Mouse (Mus musculus): Measurements from ENCODE around the gene Bdkrb1. TPM values are rescaled to one million over a fixed set of nuclear protein-coding genes. Genes with fewer than 3 reads are reported as not detected.
A peak's percentile ranks its signal among the peaks of the same experiment; 100 is the strongest.

The Bdkrb1 gene
- not detected in 2 replicates for polyA plus RNA-seq (2014; fragmentation: Nextera tagmentation; extraction: Ambion mirVana)

- Histone ChIP-seq H3K4me3 (ENCODE audit: low read depth, low read length) (no peak within 1 kb of the TSS), H3K4me1 (ENCODE audit: control insufficient read depth, insufficient read depth, low read length) (peaks cover 9% of the 10 kb centered on the region; the same call in 1 of the 2 replicates), H3K9me3 (ENCODE audit: control insufficient read depth, low read length) (no peaks in the 10 kb centered on the region), H3K27me3 (ENCODE audit: control insufficient read depth, insufficient read depth, low read length) (no peaks in the 10 kb centered on the region), H3K4me2 (ENCODE audit: low read depth, severe bottlenecking) (no peak within 1 kb of the TSS), H3K27ac (replicated peaks; ENCODE audit: low read depth, low read length) (no peak within 1 kb of the TSS), H3K9ac (ENCODE audit: low read length) (no peak within 1 kb of the TSS), H3K36me3 (ENCODE audit: control insufficient read depth, insufficient read depth, low read length) (no peaks in the 10 kb centered on the region)
- 91% methylated on average over 11 of the region's 11 CpGs for WGBS
- DNase-seq (ENCODE audit: low spot score) (no peak), ATAC-seq (ENCODE audit: insufficient number of reproducible peaks, low FRiP score, low TSS enrichment, low read depth) (no peak)
Observed at GRCm38 (mm10) chr12:105602581-105603210, at the start of gene Bdkrb1. Gene Bdkrb1 (plus strand): TSS chr12:105603085.

GRCm38 (mm10) chr12:105554151-105554772 lies 48.6 kb upstream of the Bdkrb1 start:
- Histone ChIP-seq H3K4me3 (ENCODE audit: low read depth, low read length) (no peak overlapping the region), H3K4me2 (ENCODE audit: low read depth, severe bottlenecking) (no peak overlapping the region), H3K27me3 (ENCODE audit: control insufficient read depth, insufficient read depth, low read length) (no peaks in the 10 kb centered on the region), H3K9me3 (ENCODE audit: control insufficient read depth, low read length) (no peaks in the 10 kb centered on the region), H3K36me3 (ENCODE audit: control insufficient read depth, insufficient read depth, low read length) (no peaks in the 10 kb centered on the region), H3K4me1 (ENCODE audit: control insufficient read depth, insufficient read depth, low read length) (no peaks in the 10 kb centered on the region), H3K27ac (replicated peaks; ENCODE audit: low read depth, low read length) (no peak overlapping the region), H3K9ac (ENCODE audit: low read length) (no peak overlapping the region)
- WGBS, result 80% methylated on average over 8 of the region's 8 CpGs
- no peak for ATAC-seq (ENCODE audit: insufficient number of reproducible peaks, low FRiP score, low TSS enrichment, low read depth)
- no peak for DNase-seq (ENCODE audit: low spot score)

GRCm38 (mm10) chr12:105555172-105555571 lies 47.7 kb upstream of the Bdkrb1 start:
- no peaks in the 10 kb centered on the region for H3K4me1 ChIP-seq (ENCODE audit: control insufficient read depth, insufficient read depth, low read length)
- no peak overlapping the region for H3K4me3 ChIP-seq (ENCODE audit: low read depth, low read length)
- ATAC-seq (ENCODE audit: insufficient number of reproducible peaks, low FRiP score, low TSS enrichment, low read depth) (no peak), DNase-seq (ENCODE audit: low spot score) (no peak)
- H3K27me3 ChIP-seq (ENCODE audit: control insufficient read depth, insufficient read depth, low read length), result no peaks in the 10 kb centered on the region
- H3K27ac ChIP-seq (replicated peaks; ENCODE audit: low read depth, low read length), result no peak overlapping the region
- no peaks in the 10 kb centered on the region for H3K9me3 ChIP-seq (ENCODE audit: control insufficient read depth, low read length)
- no peak overlapping the region for H3K4me2 ChIP-seq (ENCODE audit: low read depth, severe bottlenecking)
- H3K36me3 ChIP-seq (ENCODE audit: control insufficient read depth, insufficient read depth, low read length), result no peaks in the 10 kb centered on the region
- 55% methylated on average over 5 of the region's 5 CpGs for WGBS
- no peak overlapping the region for H3K9ac ChIP-seq (ENCODE audit: low read length)

GRCm38 (mm10) chr12:105557250-105557925 lies 45.5 kb upstream of the Bdkrb1 start:
- H3K4me1 ChIP-seq (ENCODE audit: control insufficient read depth, insufficient read depth, low read length), result no peaks in the 10 kb centered on the region
- no peak overlapping the region for H3K27ac ChIP-seq (replicated peaks; ENCODE audit: low read depth, low read length)

GRCm38 (mm10) chr12:105561007-105561534 lies 41.8 kb upstream of the Bdkrb1 start:
- no peak for ATAC-seq (ENCODE audit: insufficient number of reproducible peaks, low FRiP score, low TSS enrichment, low read depth)
- DNase-seq (ENCODE audit: low spot score), result no peak
- no peak overlapping the region for H3K27ac ChIP-seq (replicated peaks; ENCODE audit: low read depth, low read length)
- H3K4me2 ChIP-seq (ENCODE audit: low read depth, severe bottlenecking), result no peak overlapping the region
- no peak overlapping the region for H3K4me3 ChIP-seq (ENCODE audit: low read depth, low read length)
- WGBS, result 56% methylated on average over 8 of the region's 8 CpGs
- H3K9me3 ChIP-seq (ENCODE audit: control insufficient read depth, low read length), result no peaks in the 10 kb centered on the region
- H3K27me3 ChIP-seq (ENCODE audit: control insufficient read depth, insufficient read depth, low read length), result peaks cover 25% of the 10 kb centered on the region
- H3K36me3 ChIP-seq (ENCODE audit: control insufficient read depth, insufficient read depth, low read length), result no peaks in the 10 kb centered on the region
- H3K9ac ChIP-seq (ENCODE audit: low read length), result no peak overlapping the region
- peaks cover 13% of the 10 kb centered on the region; the same call in 1 of the 2 replicates for H3K4me1 ChIP-seq (ENCODE audit: control insufficient read depth, insufficient read depth, low read length)

More at GRCm38 (mm10) chr12:105557250-105557925, 45.5 kb upstream of the Bdkrb1 start:
- Histone ChIP-seq H3K9me3 (ENCODE audit: control insufficient read depth, low read length) (no peaks in the 10 kb centered on the region), H3K27me3 (ENCODE audit: control insufficient read depth, insufficient read depth, low read length) (peaks cover 4% of the 10 kb centered on the region; the same call in 1 of the 2 replicates), H3K4me3 (ENCODE audit: low read depth, low read length) (no peak overlapping the region), H3K9ac (ENCODE audit: low read length) (no peak overlapping the region), H3K4me2 (ENCODE audit: low read depth, severe bottlenecking) (no peak overlapping the region), H3K36me3 (ENCODE audit: control insufficient read depth, insufficient read depth, low read length) (no peaks in the 10 kb centered on the region)
- 58% methylated on average over 7 of the region's 7 CpGs for WGBS
- ATAC-seq (ENCODE audit: insufficient number of reproducible peaks, low FRiP score, low TSS enrichment, low read depth) (no peak), DNase-seq (ENCODE audit: low spot score) (no peak)

- no peak for DNase-seq (ENCODE audit: low spot score)
- H3K9ac ChIP-seq (ENCODE audit: low read length), result no peak overlapping the region
- no peaks in the 10 kb centered on the region for H3K36me3 ChIP-seq (ENCODE audit: control insufficient read depth, insufficient read depth, low read length)
- peak overlapping the region; percentile 51 for H3K4me2 ChIP-seq (ENCODE audit: low read depth, severe bottlenecking)
- no peak for ATAC-seq (ENCODE audit: insufficient number of reproducible peaks, low FRiP score, low TSS enrichment, low read depth)
- H3K27ac ChIP-seq (replicated peaks; ENCODE audit: low read depth, low read length), result no peak overlapping the region
- H3K4me1 ChIP-seq (ENCODE audit: control insufficient read depth, insufficient read depth, low read length), result peaks cover 13% of the 10 kb centered on the region; the same call in 1 of the 2 replicates
- peak overlapping the region; percentile 30; the same call in 1 of the 2 replicates for H3K4me3 ChIP-seq (ENCODE audit: low read depth, low read length)
- WGBS, result 32% methylated on average over 8 of the region's 8 CpGs
- H3K27me3 ChIP-seq (ENCODE audit: control insufficient read depth, insufficient read depth, low read length), result peaks cover 25% of the 10 kb centered on the region
- H3K9me3 ChIP-seq (ENCODE audit: control insufficient read depth, low read length), result no peaks in the 10 kb centered on the region
Observed at GRCm38 (mm10) chr12:105562056-105562820, 40.6 kb upstream of the Bdkrb1 start.

- Histone ChIP-seq H3K27me3 (ENCODE audit: control insufficient read depth, insufficient read depth, low read length) (peaks cover 25% of the 10 kb centered on the region), H3K4me2 (ENCODE audit: low read depth, severe bottlenecking) (peak within 1 kb of the TSS; percentile 51), H3K9ac (ENCODE audit: low read length) (no peak within 1 kb of the TSS; the same call in 1 of the 2 replicates), H3K4me3 (ENCODE audit: low read depth, low read length) (peak within 1 kb of the TSS; percentile 30), H3K4me1 (ENCODE audit: control insufficient read depth, insufficient read depth, low read length) (peaks cover 13% of the 10 kb centered on the region; the same call in 1 of the 2 replicates), H3K27ac (replicated peaks; ENCODE audit: low read depth, low read length) (no peak within 1 kb of the TSS), H3K36me3 (ENCODE audit: control insufficient read depth, insufficient read depth, low read length) (no peaks in the 10 kb centered on the region), H3K9me3 (ENCODE audit: control insufficient read depth, low read length) (no peaks in the 10 kb centered on the region)
- 3% methylated on average over 25 of the region's 25 CpGs for WGBS
- ATAC-seq (ENCODE audit: insufficient number of reproducible peaks, low FRiP score, low TSS enrichment, low read depth) (peak; percentile 70; the same call in 1 of the 2 replicates), DNase-seq (ENCODE audit: low spot score) (peak; percentile 63)
Observed at GRCm38 (mm10) chr12:105562936-105563680, 39.8 kb upstream of the Bdkrb1 start, which contains the start of gene Bdkrb2. Gene Bdkrb2 (plus strand): TSS chr12:105563226.

Measured in limb, embryonic 11.5 days (tissue).